Mouse (Mus musculus): ENCODE measurements around the gene Caprin2.
"Not testable (repeated sequence)": the region's sequence is repeated elsewhere in the genome, so short reads cannot be mapped to it uniquely, and the experiment has no call there.

The Caprin2 gene

DNA sequence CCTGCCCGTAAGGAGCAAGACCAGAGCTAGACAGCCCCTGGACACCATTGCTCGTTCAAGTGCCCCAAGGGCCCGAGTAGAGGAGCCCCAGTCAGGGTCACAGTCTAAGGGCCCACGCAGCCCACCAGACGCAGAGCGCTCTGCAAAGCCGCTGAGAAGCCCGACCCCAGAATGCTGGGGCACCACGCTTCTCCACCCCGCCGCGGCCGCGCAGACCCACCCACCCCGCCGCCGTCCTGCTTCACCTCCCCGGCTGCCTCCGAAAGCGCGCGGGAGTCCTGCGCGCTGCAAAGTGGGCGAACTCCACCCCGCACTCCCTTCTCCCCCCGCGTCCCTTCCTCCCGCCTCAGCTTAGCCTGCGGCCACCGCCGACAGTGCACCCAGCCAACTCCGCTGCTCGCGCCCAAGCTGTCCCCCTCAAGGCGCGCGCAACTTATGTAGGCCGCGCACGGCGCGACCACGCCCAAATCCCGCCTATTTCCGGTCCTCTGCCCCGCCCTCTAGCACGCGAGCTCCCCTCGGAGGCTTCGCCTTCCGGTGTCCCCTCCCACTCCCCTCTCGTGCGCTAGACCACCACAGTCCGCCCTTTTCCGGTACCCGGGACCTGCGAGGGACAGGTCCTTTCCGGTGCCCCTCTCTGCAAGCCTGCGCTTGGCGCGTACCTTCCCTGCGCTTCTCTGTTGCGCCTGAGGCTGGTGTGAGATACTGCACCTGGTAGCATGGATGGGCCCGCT lies at the start of gene Caprin2:
Gene Caprin2 (minus strand): TSS at position 465 of the 734 bp plus-strand sequence.
- DNase-seq: peak; percentile 96

DNA sequence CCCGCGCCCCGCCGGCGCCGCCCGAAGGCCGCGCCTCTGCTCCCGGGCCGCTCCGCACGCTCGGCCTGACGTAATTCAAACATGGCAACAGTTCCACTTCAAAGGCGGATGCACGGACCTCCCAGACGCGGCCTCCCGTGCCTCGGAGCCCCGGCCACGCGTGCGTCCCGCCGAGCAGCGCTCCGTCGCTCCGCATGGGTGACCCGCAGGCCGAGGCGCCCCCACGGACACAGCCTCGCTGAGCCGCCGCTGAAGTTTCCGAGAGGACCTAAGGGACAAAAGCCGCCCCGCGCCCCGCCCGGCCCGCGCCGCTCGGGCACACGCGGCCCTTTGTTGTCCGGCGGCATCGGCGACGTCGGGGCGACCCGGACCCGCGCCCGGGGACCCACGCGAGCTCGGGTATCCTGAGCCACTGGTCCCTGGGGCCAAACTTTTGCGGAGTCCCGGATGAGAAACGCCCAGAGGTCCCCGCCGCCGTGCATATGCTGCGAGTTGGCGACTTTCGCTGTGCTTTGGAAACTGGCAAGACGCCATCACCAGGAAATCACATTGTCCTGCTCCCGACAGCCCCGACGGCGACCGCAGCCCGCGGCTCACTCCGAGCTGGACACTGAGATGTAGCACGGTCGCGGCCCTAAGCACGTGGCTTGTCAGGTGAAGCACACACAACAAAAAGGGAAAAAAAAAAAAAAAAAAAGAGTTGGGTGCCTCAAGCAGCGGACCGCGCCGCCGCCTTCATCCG lies 48.9 kb upstream of the Caprin2 start:
- peak; percentile 83 for DNase-seq

DNA sequence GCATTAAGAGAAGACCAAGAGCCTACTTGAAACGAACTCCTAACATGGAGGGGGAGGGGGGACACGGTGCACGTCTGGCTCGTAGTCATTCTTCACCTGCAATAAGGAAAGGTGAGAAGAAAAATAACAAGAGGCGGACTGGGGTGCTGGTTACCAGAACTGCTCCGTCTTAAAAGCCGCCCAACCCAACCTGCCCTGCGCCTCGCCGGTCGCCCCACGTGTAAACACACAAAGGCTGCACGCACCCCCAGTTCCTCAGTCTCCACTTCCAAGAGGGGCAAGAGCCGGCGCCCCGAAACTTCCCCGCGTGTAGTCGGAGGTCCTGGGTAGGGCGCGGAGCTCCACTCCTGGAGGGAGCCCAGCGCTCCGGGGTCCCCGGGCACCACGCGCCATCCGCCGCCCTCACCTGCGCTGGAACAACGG lies 48.3 kb upstream of the Caprin2 start:
- DNase-seq: no peak

DNA sequence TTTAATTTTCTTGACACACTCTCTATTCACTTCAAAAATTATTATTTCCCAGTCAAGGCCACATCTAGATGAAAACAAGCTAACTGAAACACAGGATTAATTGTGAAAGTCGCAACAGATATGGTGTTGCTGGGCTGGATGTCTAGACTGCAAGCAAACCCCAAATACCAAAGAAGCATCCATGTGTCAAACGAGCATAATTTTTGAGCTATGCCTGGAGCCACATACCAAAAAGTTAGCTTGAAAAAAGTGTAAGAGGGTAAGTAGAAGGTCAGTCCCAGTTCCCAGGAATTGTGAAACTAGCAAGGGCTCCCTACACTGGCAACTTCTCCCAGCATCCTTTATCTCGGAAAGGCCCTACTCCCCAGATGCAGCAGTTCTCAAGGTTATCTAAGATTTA lies 47.7 kb upstream of the Caprin2 start:
- no peak for DNase-seq

DNA sequence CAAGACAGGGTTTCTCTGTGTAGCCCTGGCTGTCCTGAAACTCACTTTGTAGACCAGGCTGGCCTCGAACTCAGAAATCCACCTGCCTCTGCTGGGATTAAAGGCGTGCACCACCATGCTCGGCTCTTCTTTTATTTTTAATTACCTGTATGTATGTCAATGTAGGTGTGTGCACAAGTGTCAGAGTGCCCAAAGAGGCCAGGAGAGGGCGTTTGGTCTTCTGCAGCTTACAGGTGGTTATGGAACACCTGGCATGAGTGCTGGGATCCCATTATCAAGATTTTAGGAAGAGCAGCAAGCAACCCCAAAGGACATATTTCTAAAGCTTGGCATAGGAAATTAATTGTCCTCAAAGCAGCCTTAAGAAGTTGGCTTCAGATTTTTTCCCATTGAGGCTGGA lies 46.4 kb upstream of the Caprin2 start:
- DNase-seq: no peak

DNA sequence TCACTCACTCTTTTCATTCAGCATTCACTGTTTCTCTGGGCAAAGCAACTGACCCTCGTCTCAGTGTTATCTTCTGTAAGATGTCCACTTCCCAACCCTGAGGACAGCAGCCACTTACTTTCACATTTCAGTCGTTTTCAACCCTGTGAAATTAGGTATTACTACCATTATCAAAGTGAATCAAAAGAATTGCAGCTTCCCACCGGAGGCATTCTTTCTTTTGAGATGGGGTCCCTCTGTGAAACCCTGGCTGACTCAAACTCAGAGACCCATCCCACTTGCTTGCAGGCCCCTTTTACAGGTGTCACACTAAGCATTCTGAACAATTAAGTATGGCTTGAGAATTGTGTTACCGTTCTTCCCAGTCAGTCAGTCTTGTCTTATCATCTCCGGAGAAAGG lies 45.8 kb upstream of the Caprin2 start:
- DNase-seq: no peak

DNA sequence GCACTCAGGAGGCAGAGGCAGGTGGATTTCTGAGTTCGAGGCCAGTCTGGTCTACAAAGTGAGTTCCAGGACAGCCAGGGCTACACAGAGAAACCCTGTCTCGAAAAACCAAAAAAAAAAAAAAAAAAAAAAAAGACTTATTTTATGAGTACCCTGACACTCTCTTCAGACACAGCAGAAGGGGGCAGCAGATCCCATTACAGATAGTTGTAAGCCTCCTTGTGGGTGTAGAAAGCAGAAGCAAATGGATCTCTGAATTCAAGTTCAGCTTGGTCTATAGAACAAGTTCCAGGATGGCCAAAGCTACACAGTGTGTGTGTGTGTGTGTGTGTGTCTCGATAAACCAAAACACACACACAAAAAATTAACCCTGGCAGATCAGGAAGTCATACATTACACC lies 44.3 kb upstream of the Caprin2 start:
- DNase-seq: peak; percentile 18

DNA sequence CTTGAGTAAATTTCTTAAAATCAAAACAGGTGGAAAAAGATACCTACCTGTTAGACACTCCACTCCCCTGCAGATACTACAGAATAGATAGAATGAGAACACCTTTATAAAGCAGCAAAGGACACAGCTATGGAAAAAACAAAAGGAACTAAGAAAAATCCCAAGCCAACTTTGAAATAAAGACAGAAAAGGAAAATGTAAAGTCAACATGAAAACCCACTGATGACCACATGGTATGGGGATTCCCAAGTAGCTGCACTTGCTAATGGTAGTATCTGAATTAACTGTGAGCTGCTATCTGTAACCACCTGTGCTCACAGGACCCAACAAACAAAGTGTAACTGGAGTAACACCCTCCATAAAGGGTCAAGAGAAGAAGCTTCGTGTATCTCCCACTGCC lies 41.7 kb upstream of the Caprin2 start:
- DNase-seq: no peak

DNA sequence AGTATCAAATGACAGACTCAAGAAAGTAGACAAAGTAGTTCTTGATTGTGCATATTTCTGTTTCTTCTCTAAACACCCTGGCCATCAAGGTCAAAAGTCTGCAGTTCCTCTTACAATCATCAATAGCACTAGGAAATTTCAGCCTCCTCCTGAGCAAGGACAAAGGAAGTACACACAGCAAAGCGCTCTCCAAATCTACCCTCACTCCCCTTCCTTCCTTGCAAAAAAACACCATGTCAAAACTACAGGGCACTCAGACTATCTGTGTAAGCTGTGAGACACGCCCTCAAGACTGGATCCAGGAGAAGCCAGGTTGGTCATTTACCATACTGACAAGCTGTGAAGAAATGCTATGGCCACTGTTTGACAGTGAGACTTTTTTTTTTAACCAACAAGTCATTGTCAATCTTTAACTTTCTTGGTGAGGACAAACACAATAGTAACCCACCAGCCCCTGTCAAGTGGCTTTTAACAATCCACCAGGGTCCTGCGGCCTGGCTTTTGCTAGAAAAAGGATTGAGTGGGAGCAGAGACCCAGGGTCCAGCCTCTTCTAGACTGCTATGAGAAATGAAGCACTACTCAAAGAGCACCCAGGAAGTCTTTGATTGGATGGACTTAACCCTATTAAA lies 39.0 kb upstream of the Caprin2 start:
- DNase-seq: no peak

DNA sequence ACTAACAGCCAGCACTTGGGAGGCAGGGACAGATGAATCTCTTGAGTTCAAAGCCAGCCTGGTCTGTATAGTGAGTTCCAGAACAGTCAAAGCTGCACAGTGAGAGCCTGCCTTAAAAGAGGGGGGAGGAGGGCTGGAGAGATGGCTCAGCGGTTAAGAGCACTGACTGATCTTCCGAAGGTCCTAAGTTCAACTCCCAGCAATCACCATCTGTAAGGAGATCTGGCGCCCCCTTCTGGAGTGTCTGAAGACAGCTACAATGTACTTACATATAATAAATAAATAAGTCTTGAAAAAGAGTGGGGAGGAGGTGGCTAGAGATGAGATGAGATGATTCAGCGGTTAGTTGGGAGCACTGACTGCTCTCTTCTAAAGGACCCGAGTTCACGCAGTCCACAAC lies 35.2 kb upstream of the Caprin2 start:
- DNase-seq: peak; percentile 15

DNA sequence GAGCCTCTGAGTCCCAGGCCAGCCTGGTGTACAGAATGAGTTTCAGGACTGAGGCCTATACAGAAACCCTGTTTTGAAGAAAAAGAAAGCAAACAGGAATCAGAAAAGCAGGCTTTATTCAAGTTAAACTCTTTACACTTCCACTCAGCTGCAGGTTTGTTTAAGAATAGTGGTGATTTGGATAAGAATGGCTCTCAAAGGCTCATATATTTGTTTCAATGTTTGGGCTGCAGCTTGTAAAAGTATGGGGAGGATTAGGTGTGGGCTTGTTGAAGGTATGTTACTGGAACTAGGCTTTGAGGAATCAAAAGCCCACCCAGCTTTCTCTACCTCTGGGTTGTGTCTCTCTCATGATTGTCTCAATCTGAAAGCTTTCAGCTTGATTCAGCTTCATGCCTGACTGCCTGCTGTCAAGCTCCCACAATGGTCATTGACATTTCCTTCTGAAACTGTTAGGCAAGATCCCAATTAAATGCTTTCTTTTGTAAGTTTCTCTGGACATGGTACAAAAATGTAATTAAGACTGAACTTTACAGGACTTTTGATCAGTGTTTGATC lies 22.9 kb upstream of the Caprin2 start:
- no peak for DNase-seq

DNA sequence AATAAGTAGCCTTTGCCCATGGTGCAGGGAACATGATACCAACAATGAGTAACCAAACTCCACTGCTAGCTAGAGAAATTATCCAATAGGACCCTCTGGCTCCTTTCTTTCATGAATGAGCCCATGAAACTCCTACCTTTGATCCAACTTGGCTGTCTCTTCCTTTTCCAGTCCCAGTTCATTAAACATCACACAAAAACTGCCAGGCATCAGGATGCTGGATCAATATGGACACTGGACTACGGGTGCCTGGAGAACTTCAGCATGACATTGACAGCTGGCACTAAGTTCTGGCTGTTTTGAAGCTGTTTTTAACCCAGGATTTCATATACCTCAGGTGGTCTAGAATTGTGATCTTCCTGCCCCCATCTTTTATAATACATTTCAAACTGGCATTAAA lies 21.6 kb upstream of the Caprin2 start:
- no peak for DNase-seq

DNA sequence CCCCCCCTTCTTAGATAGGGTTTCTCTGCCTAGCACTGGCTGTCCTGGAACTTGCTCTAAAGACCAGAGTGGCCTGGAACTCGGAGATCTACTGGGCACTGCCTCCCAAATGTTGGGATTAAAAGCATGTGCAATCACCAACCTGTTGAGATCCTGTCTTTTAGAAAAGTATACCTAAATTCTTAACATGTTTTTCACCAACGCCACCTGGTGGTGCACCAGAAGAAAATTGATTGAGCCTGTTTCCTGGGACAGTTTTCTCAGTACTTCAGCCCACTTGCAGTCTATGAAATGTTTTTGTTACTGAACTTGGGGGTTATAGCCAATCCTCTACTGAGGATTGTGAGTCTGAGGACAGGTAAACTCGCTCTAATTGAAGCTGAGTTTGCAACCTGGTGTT lies 20.8 kb upstream of the Caprin2 start:
- DNase-seq: peak; percentile 11

DNA sequence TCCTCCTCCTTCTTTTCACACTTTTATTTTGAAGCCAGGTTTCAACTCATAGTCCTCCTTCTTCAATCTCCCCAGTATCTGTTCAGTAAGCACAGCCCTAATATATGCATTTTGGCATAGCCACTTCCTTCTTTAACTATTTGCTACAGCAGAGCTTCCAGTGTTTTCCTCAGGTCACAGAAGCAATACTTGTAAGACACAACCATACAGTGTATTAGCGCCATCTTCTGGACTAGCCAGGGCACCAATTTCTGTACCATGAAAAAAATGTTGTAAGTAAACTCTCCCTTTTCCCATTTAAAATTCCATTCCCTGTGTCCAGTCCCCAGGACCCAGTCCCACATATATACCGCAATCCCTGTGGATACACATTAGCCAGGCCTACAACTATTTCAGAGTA lies 17.9 kb upstream of the Caprin2 start:
- peak; percentile 77 for DNase-seq

DNA sequence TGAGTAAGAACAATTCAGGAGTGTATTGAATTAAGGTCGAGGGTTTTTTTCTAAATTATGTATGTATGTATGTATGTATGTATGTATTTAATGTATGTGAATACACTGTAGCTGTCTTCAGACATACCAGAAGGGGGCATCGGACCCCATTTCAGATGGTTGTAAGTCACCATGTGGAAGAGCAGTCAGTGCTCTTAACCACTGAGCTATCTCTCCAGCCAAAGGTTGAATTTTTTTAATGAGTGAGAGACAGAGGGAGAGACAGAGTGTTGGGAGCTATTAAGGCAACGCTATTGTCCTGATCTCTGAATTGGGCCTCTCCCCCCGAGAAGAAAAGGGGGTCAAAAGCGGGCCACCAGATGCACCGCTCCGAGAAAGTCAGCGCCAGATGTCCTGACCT lies 15.9 kb upstream of the Caprin2 start:
- not testable (repeated sequence) for DNase-seq

DNA sequence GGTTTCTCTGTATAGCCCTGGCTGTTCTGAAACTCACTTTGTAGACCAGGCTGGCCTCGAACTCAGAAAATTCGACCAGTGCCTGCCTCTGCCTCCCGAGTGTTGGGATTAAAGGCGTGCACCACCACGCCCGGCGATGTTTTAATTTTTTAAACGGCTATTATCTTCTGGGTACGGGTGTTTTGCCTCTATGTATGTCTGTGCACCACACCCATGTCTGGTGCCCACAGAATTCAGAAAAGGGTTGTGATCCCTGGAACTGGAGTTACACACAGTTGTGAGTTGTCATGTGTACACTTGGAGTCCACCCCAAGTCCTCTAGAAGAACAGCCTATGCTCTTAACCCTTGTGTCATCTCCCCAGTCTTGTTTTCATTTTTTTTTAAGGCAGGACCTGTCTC lies 10.9 kb upstream of the Caprin2 start:
- DNase-seq: no peak

DNA sequence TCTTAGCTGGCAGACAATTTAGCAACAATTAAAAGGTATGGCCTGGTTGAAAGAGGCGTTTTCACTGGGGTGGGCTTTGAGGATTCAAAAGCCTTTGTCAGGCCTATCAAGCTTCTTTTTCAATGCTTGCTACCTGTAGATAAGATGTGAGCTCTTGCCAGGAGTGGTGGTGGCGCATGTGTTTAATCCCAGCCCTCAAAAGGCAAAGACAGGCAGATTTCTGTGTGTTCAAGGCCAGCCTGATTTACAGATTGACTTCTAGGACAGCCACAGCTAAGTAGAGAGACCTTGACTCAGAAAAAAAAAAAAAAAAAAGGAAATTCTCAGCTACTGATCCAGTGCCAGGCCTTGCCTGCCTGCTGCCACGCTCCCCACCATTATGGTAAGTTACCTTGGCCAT lies 6.7 kb upstream of the Caprin2 start:
- no peak for DNase-seq

DNA sequence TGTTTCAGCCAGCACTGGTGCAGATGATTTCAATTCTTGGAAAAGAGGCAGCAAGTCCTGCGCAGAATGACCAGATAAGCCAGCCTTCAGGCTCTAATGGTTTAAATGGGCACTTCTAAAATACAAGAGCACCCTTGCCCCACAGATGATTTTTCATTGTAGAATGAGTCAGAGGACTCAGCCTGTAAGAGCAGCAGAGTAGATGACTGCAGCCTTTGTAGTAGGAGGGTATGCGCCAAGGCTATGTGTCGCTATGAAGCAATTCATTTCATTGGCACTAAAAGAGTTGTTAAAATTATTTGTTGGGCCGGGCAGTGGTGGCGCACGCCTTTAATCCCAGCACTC lies 442 bp upstream of the Caprin2 start:
- DNase-seq: no peak

DNA sequence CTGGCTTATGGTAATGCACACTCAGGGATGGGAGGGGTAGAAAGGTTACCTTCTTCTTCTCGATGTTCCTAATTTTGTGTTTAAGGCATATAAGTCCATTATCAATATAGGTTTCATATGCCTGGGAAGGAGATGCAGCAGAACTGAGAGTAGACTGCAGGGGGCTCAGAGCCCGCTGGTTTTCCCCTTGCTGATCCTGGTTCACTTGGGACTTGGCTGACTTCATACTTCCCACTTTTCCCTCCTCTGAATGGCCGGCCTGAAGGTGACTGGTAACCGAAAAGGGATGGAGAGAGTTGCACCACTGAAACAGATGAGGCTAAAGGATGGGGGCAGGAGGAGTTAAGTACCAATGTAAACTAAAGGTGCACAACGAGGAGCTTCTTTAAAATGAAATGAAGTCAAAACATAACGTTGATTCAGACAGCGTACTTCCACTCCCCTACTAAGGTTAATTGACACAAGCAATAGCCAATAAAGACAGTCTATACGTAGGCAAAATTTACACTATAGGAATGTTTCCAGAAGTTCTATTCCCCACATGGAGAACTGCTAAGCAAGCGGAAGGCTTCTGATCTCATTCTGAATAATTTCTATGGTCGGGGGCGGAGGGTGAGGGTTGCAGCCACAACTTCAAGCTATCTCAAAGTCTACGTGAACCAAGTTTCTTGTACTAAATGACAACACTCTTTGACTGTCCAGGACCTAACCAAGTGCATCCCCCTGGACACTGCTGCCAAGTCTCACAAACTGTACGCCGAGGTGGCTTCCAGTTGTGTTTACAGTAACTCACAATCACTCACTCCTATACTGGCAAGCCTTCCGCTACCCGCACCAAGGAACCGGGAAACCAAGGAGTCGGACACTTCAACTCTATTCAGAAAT lies 907 bp downstream of the Caprin2 start:
- DNase-seq: peak; percentile 26

DNA sequence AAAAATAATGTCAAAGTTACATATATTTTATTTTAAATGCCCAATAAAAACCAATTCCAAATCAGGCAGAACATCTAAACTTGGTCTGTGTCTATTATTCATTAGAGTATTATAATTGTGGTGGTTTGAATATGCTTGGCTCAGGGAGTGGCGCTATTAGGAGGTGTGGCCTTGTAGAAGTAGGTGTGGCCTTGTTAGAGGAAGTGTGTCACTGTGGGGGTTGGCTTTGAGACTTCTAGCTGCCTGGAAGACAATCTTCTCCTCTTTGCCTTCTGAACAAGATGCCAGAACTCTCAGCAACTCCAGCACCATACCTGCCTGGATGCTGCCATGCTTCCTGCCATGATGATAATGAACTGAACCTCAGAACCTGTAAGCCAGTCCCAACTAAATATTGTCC lies 22.1 kb downstream of the Caprin2 start:
- DNase-seq: no peak

DNA sequence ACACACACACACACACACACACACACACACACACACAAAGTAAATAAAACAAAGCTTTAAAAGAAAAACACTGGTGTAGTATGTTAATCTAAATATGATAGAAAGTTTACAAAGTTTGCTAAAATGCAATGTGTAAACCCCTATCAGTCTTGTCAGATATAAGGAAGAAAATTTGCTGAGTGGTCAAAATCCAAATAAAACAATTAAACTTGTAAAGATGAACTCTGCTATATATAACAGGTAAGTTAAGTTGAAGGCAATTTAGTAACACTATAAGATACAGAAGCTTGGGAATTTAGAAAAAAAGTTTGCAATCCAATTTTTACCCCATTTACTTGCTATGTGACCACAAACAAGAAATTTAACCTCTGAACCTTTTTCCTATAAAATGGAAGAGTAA lies 50.4 kb downstream of the Caprin2 start:
- DNase-seq: no peak

DNA sequence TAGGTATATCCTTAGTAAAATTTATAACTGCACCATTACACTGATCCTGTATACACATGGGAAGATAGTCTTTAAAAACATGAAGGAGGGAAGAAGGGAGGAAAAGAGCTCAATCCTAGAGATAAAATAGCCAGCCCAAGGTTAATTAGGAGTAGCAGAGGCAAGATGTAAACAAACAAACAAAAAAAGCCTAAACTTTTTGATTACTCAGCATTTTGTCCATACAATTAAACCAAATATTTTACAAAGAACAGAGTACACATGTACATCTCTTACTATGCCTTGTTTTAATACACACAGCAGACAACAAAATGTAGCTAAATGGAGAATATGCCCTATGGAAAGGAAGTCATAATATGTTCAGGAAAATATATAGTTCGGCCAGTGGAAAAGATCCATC lies 54.3 kb downstream of the Caprin2 start:
- DNase-seq: no peak

DNA sequence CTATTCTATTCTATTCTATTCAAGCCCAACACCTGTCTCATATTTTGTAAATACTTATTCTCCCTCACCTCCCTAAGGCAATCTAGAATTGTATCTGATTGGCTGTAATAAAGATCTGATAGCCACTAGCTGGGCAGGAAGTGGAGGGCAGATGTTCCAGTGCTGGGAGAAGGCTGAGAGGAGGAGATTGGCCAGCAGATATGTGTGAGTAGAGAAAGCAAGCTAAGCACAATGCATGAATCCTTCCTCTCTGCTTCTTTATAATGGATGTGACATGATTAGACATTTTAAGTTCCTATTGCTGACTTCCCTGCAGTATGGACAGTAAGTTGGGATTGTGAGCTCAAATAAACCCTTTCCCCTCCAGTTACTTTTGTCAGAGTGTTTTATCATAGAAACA lies 57.6 kb downstream of the Caprin2 start:
- DNase-seq: no peak
